Mouse (Mus musculus): ENCODE data around the gene Rad51b. TPM values are rescaled to one million over a fixed set of nuclear protein-coding genes. Genes with fewer than 3 reads are reported as not detected.

The Rad51b gene
- polyA plus RNA-seq, 1 experiment from 2014 or later = 7.7 TPM

- Histone ChIP-seq H3K36me3 (replicated peaks) (no peaks in the 10 kb centered on the region), H3K27ac (no peak overlapping the region), H3K27me3 (no peaks in the 10 kb centered on the region), H3K4me3 (replicated peaks) (no peak overlapping the region), H3K9me3 (no peaks in the 10 kb centered on the region), H3K4me1 (no peaks in the 10 kb centered on the region), H3K9ac (no peak overlapping the region), H3K4me2 (no peak overlapping the region)
- ATAC-seq (ENCODE audit: low FRiP score) = no peak
- 95% methylated on average over 2 of the region's 2 CpGs for WGBS
These were observed 288.3 kb downstream of the Rad51b start for GRCm38 (mm10) chr12:79585336-79585735.

GRCm38 (mm10) chr12:79588831-79589230 is 291.7 kb downstream of the Rad51b start:
- Histone ChIP-seq H3K4me3 (replicated peaks) (no peak overlapping the region), H3K36me3 (replicated peaks) (no peaks in the 10 kb centered on the region), H3K4me2 (no peak overlapping the region), H3K9ac (no peak overlapping the region), H3K9me3 (no peaks in the 10 kb centered on the region), H3K27ac (no peak overlapping the region), H3K4me1 (peaks cover 4% of the 10 kb centered on the region; the same call in 1 of the 2 replicates), H3K27me3 (no peaks in the 10 kb centered on the region)
- WGBS = 98% methylated on average over 4 of the region's 4 CpGs
- ATAC-seq (ENCODE audit: low FRiP score) = no peak

- peaks cover 4% of the 10 kb centered on the region; the same call in 1 of the 2 replicates for H3K4me1 ChIP-seq
- no peak overlapping the region for H3K9ac ChIP-seq
- H3K27ac ChIP-seq = no peak overlapping the region
- no peaks in the 10 kb centered on the region for H3K36me3 ChIP-seq (replicated peaks)
- H3K4me2 ChIP-seq = no peak overlapping the region
- H3K9me3 ChIP-seq = no peaks in the 10 kb centered on the region
- H3K27me3 ChIP-seq = no peaks in the 10 kb centered on the region
- no peak for ATAC-seq (ENCODE audit: low FRiP score)
- H3K4me3 ChIP-seq (replicated peaks) = no peak overlapping the region
- 27% methylated on average over 4 of the region's 4 CpGs for WGBS
These were observed 295.1 kb downstream of the Rad51b start for GRCm38 (mm10) chr12:79592206-79592605.

- Histone ChIP-seq H3K9ac (no peak overlapping the region), H3K4me1 (peaks cover 12% of the 10 kb centered on the region), H3K9me3 (no peaks in the 10 kb centered on the region), H3K27ac (no peak overlapping the region), H3K4me2 (no peak overlapping the region), H3K4me3 (replicated peaks) (no peak overlapping the region), H3K27me3 (no peaks in the 10 kb centered on the region), H3K36me3 (replicated peaks) (no peaks in the 10 kb centered on the region)
- no peak for ATAC-seq (ENCODE audit: low FRiP score)
These were observed 299.8 kb downstream of the Rad51b start for GRCm38 (mm10) chr12:79596842-79597241.

- Histone ChIP-seq H3K27me3 (no peaks in the 10 kb centered on the region), H3K27ac (no peak overlapping the region), H3K9ac (no peak overlapping the region), H3K4me2 (no peak overlapping the region), H3K4me1 (peaks cover 10% of the 10 kb centered on the region), H3K9me3 (no peaks in the 10 kb centered on the region), H3K4me3 (replicated peaks) (no peak overlapping the region), H3K36me3 (replicated peaks) (no peaks in the 10 kb centered on the region)
- WGBS = 83% methylated on average over 2 of the region's 2 CpGs
- no peak for ATAC-seq (ENCODE audit: low FRiP score)
These were observed 300.3 kb downstream of the Rad51b start for GRCm38 (mm10) chr12:79597351-79597750.

GRCm38 (mm10) chr12:79597786-79598185 is 300.7 kb downstream of the Rad51b start:
- H3K4me1 ChIP-seq = peaks cover 8% of the 10 kb centered on the region
- no peaks in the 10 kb centered on the region for H3K9me3 ChIP-seq
- no peak overlapping the region for H3K4me2 ChIP-seq
- 73% methylated on average over 2 of the region's 2 CpGs for WGBS
- H3K27me3 ChIP-seq = no peaks in the 10 kb centered on the region
- H3K36me3 ChIP-seq (replicated peaks) = no peaks in the 10 kb centered on the region
- H3K27ac ChIP-seq = no peak overlapping the region
- ATAC-seq (ENCODE audit: low FRiP score) = no peak
- H3K9ac ChIP-seq = no peak overlapping the region
- H3K4me3 ChIP-seq (replicated peaks) = no peak overlapping the region

GRCm38 (mm10) chr12:79598496-79598895 is 301.4 kb downstream of the Rad51b start:
- Histone ChIP-seq H3K4me3 (replicated peaks) (no peak overlapping the region), H3K4me2 (no peak overlapping the region), H3K9ac (no peak overlapping the region), H3K9me3 (no peaks in the 10 kb centered on the region), H3K36me3 (replicated peaks) (no peaks in the 10 kb centered on the region), H3K27ac (no peak overlapping the region), H3K27me3 (no peaks in the 10 kb centered on the region), H3K4me1 (peaks cover 8% of the 10 kb centered on the region; the same call in 1 of the 2 replicates)
- WGBS = 59% methylated on average over 4 of the region's 4 CpGs
- ATAC-seq (ENCODE audit: low FRiP score) = no peak

GRCm38 (mm10) chr12:79598901-79599300 is 301.8 kb downstream of the Rad51b start:
- H3K9me3 ChIP-seq = no peaks in the 10 kb centered on the region

GRCm38 (mm10) chr12:79600149-79600769 is 303.2 kb downstream of the Rad51b start:
- no peak overlapping the region for H3K4me3 ChIP-seq (replicated peaks)
- H3K36me3 ChIP-seq (replicated peaks) = no peaks in the 10 kb centered on the region
- H3K27me3 ChIP-seq = 0 out of 2 replicates have a peak, but pooled peaks cover 3% of the 10 kb centered on the region

More at GRCm38 (mm10) chr12:79598901-79599300, 301.8 kb downstream of the Rad51b start:
- H3K9ac ChIP-seq = no peak overlapping the region
- H3K4me3 ChIP-seq (replicated peaks) = no peak overlapping the region
- peaks cover 8% of the 10 kb centered on the region; the same call in 1 of the 2 replicates for H3K4me1 ChIP-seq
- WGBS = 71% methylated on average over 2 of the region's 2 CpGs
- H3K36me3 ChIP-seq (replicated peaks) = no peaks in the 10 kb centered on the region
- no peak for ATAC-seq (ENCODE audit: low FRiP score)
- no peaks in the 10 kb centered on the region for H3K27me3 ChIP-seq
- H3K27ac ChIP-seq = no peak overlapping the region
- no peak overlapping the region for H3K4me2 ChIP-seq

GRCm38 (mm10) chr12:79602641-79603040 is 305.6 kb downstream of the Rad51b start:
- no peak overlapping the region for H3K27ac ChIP-seq
- H3K4me3 ChIP-seq (replicated peaks) = no peak overlapping the region
- H3K9ac ChIP-seq = no peak overlapping the region
- no peak for ATAC-seq (ENCODE audit: low FRiP score)
- no peak overlapping the region for H3K4me2 ChIP-seq
- H3K36me3 ChIP-seq (replicated peaks) = no peaks in the 10 kb centered on the region
- H3K4me1 ChIP-seq = peaks cover 8% of the 10 kb centered on the region; the same call in 1 of the 2 replicates
- 0 out of 2 replicates have a peak, but pooled peaks cover 3% of the 10 kb centered on the region for H3K27me3 ChIP-seq
- H3K9me3 ChIP-seq = no peaks in the 10 kb centered on the region
- 88% methylated on average over 3 of the region's 3 CpGs for WGBS

More at GRCm38 (mm10) chr12:79600149-79600769, 303.2 kb downstream of the Rad51b start:
- WGBS = 41% methylated on average over 11 of the region's 11 CpGs
- Histone ChIP-seq H3K4me2 (no peak overlapping the region), H3K4me1 (peaks cover 8% of the 10 kb centered on the region; the same call in 1 of the 2 replicates), H3K27ac (0 out of 2 replicates have a peak overlapping the region, but pooled peaks have one; percentile 25), H3K9ac (no peak overlapping the region), H3K9me3 (no peaks in the 10 kb centered on the region)
- no peak for ATAC-seq (ENCODE audit: low FRiP score)

GRCm38 (mm10) chr12:79604850-79605249 is 307.8 kb downstream of the Rad51b start:
- Histone ChIP-seq H3K9ac (no peak overlapping the region), H3K4me1 (peaks cover 26% of the 10 kb centered on the region), H3K27me3 (0 out of 2 replicates have a peak, but pooled peaks cover 3% of the 10 kb centered on the region), H3K27ac (no peak overlapping the region), H3K4me3 (replicated peaks) (no peak overlapping the region), H3K9me3 (no peaks in the 10 kb centered on the region), H3K36me3 (replicated peaks) (no peaks in the 10 kb centered on the region), H3K4me2 (no peak overlapping the region)
- ATAC-seq (ENCODE audit: low FRiP score) = no peak
- 94% methylated on average over 2 of the region's 2 CpGs for WGBS

- Histone ChIP-seq H3K4me3 (replicated peaks) (no peak overlapping the region), H3K27me3 (peaks cover 3% of the 10 kb centered on the region; the same call in 1 of the 2 replicates), H3K36me3 (replicated peaks) (no peaks in the 10 kb centered on the region), H3K4me1 (peaks cover 26% of the 10 kb centered on the region), H3K4me2 (no peak overlapping the region), H3K9ac (no peak overlapping the region), H3K9me3 (no peaks in the 10 kb centered on the region), H3K27ac (no peak overlapping the region)
- ATAC-seq (ENCODE audit: low FRiP score) = no peak
- WGBS = 92% methylated on average over 11 of the region's 11 CpGs
These were observed 309.1 kb downstream of the Rad51b start for GRCm38 (mm10) chr12:79606197-79606631.

All from forebrain, embryonic 12.5 days (tissue).